Mouse (Mus musculus): Measurements from ENCODE around the gene Bloc1s2. TPM values are rescaled to one million over a fixed set of nuclear protein-coding genes. Genes with fewer than 3 reads are reported as not detected.

Gene Bloc1s2
- polyA plus RNA-seq (2017; shearing (Covaris generic)): 141 TPM

DNA sequence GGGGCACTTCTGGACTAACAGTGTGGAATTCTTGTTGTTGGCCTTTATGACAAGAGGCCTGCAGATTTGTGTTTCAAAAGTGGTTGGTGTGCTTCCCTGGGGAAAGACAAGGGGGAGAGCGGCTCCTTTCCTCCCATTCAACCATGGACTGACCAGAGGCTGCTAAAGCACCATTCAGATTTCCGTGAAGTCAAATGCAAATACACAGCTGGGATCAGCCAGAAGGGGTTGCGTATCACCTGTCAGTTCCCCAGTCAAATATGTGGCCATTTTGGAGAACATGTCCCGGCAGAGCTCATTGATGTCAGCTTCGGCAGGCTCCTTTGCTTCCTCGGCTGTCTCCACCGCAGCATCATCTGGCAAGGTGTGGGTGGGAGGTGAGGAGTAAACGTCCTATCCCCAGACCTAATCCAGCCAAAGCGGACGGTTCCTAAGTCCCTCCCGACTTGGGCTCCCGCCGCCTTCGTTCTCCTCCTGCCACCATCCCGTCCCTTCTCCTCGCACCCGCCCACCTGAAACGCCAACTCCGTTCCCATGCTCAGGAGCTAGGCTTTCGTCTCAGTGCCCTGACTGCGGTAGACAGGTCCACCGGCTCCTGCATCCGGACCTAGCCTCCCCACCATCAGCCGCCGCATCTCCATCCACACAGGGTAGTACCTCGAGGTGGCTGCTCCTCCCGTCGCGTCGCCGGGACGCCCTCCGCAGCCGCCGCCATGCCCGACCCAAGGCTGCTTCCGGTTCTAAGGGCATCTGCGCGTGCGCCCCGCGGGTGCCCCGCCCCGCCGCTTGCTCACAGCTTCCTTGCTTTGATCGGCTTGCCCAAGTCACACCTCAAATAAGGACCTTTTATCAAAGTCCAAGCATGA lies at the start of gene Bloc1s2:
Bloc1s2 (minus strand) TSS at position 745 of the 866 bp plus-strand sequence.

DNA sequence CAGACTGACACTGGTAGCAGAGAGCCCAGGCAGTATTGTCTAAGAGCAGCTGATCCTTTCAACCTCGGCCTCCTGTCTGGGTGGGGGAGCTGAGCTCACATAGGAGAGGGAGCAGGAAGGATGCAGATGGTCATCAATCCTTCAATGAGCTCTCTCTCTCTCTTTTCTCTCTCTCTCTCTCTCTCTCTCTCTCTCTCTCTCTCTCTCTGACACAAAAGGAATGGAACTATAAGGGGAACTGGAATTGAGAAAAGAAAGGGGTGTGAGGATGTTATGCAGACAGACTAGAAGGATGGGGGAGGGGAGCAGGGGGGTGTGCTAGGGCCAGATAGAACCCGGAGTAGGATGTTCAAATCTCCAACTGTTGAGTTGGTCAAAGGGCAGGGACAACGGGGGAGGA lies 46.1 kb upstream of the Bloc1s2 start, which contains the start of gene Pkd2l1:
Pkd2l1 (minus strand) TSS at position 101 of the 400 bp plus-strand sequence.

DNA sequence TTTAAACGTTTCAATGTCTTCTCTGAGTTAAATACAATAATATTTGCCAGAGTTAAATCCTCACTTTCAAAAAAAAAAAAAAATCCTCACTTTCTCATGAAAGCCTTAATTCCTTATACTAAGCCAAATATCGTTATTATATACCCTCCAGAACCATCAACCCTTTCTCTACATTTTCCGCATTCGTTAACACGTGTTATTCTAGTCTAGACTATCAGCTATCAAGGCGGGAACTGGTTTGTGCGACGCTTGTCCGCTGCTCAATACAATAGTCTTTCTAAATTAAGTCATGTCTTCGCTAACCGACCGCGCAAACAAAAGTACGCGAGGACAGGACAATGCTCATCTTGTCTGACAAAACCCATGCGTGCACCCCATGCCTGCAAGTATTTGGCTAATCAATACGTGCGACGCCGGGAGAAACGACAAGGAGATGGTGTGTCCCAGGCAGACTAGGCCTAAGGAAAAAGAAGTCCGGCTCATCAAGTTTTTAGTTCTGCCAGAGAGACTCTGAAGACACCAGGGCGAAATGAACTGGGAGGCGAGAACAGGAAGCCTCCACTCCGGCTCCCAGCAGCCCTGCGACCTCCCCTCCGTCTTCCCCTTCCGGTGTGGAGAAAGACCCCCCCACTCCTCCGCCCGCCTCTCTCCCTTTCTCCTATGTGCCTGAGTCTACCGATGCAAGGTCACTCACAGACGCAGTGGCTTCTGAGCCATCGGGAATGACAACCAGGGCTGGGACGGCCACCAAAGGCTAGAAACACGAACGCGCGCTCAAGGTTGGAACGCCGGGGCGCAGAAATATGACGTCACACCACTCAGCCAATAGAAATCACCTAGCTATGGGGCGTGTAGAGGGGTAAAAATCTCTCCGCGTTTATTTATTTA lies 10.9 kb downstream of the Bloc1s2 start, which contains the start of gene Cwf19l1:
Cwf19l1 (minus strand) TSS at position 805 of the 888 bp plus-strand sequence.

DNA sequence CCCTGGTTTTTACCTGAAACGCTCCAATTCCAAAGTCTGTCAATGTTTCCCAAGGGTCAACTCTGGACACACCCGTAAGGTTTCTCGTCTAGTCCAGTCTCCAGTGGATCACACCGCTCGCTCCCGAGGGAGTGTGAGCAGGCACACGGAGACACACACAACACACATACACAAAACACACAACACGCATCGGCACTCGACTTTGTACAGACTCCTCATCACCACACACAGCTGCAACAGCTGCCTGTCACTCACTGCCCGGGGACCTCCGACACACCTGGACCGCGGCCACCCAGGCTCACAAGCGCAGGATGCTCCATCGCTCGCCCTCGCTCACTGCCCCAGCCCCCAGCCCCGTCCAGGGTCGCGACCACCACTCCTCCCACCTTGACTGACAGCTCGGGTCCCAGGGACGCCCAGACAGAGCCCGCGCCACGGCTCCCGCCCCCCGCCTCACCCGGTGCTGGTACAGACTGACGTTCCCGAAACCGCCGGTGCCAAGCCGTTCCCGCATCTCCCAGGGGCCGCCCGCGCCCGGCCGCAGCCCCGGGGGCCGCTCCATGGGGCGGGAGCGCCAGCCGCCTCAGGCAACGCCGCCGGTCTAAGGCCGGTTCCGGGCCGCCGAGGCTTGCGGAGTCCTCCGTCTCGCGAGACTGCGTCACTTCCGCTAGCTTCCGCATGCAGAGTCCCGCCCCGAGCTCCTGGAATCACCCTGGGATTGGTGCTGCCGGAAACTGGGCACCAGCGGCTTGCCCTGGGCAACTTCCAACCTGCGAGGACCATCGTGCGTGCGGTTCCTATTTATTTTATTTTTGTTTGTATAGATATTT lies 39.2 kb downstream of the Bloc1s2 start, which contains the start of gene Chuk:
Chuk (minus strand) TSS at position 650 of the 830 bp plus-strand sequence.

Other genes with a start within 250 kb of the Bloc1s2 start
- gene Dnmbp, start 206.3 kb downstream of the Bloc1s2 start, polyA plus RNA-seq (2017; shearing (Covaris generic)): 7.3 TPM
- not detected for gene Cpn1, start 159.9 kb downstream of the Bloc1s2 start, polyA plus RNA-seq (2017; shearing (Covaris generic))
- not detected for gene Cyp2c23, start 117.2 kb downstream of the Bloc1s2 start, polyA plus RNA-seq (2017; shearing (Covaris generic))
- 6.0 TPM for gene Erlin1, start 76.7 kb downstream of the Bloc1s2 start, polyA plus RNA-seq (2017; shearing (Covaris generic))
- gene Chuk, start 39.0 kb downstream of the Bloc1s2 start, polyA plus RNA-seq (2017; shearing (Covaris generic)): 25.3 TPM
- 45.0 TPM for gene Cwf19l1, start 10.6 kb downstream of the Bloc1s2 start, polyA plus RNA-seq (2017; shearing (Covaris generic))
- not detected for gene Pkd2l1, start 46.0 kb upstream of the Bloc1s2 start, polyA plus RNA-seq (2017; shearing (Covaris generic))
- not detected for gene Scd3, start 56.8 kb upstream of the Bloc1s2 start, polyA plus RNA-seq (2017; shearing (Covaris generic))
- gene Scd2, start 147.2 kb upstream of the Bloc1s2 start, polyA plus RNA-seq (2017; shearing (Covaris generic)): 59.0 TPM
- gene Scd4, start 186.6 kb upstream of the Bloc1s2 start, polyA plus RNA-seq (2017; shearing (Covaris generic)): 0.47 TPM

All from CD4-positive, CD25-positive, alpha-beta regulatory T cell, adult 9 weeks (primary cell).